Mouse (Mus musculus): Measurements from ENCODE around the gene Rin2. TPM values are rescaled to one million over a fixed set of nuclear protein-coding genes. Genes with fewer than 3 reads are reported as not detected.

Gene Rin2
- 5.9 TPM for polyA plus RNA-seq (2015; fragmentation: Illumina TruSeq; extraction: RNeasy Lipid Tissue Mini Kit (QIAGEN cat#74804); ENCODE audit: insufficient read depth, low read depth, low replicate concordance)

GRCm38 (mm10) chr2:145675142-145675755 is at the start of gene Rin2:
Gene Rin2 (plus strand): TSS chr2:145675215.

GRCm38 (mm10) chr2:145901861-145902260 is 226.8 kb downstream of the Rin2 start, which contains the start of gene Naa20:
Gene Naa20 (plus strand): TSS chr2:145902099.

GRCm38 (mm10) chr2:145934339-145935231 is 259.6 kb downstream of the Rin2 start, which contains the start of the genes Cfap61 and Crnkl1:
Gene Cfap61 (plus strand): TSS chr2:145934784.
Gene Crnkl1 (minus strand): TSS chr2:145935014.

Other genes with a start within 250 kb of the Rin2 start
- 12.8 TPM for gene Naa20, start 226.9 kb downstream of the Rin2 start, polyA plus RNA-seq (2015; fragmentation: Illumina TruSeq; extraction: RNeasy Lipid Tissue Mini Kit (QIAGEN cat#74804); ENCODE audit: insufficient read depth, low read depth, low replicate concordance)